ENCODE assay signal across 12 mouse cellular contexts in genomic region chr11:4760438-4760837, GRCm38 (mm10). TPM values are rescaled to one million over a fixed set of nuclear protein-coding genes. Genes with fewer than 3 reads are reported as not detected.
DNase-seq lines count a peak whose midpoint lies in the region; ATAC-seq and TF ChIP-seq lines count a peak whose summit lies in the region.
"Had no signal": no experiment of that assay in that cellular context is flagged by ENCODE, and none has a peak within 500 bp of the region (broad histone marks: within the 10 kb centered on the region; RNA-seq: fewer than 3 reads in every experiment).

No protein-coding gene starts in this region.

- no peak for TF ChIP-seq POLR2A in heart, adult 2 months (IDR thresholded peaks at IDR 0.05; ENCODE audit: insufficient read depth, low read depth, low read length)
- TF ChIP-seq POLR2A in kidney, adult 2 months (IDR thresholded peaks at IDR 0.05; ENCODE audit: low read depth, low read length) = no peak

- H3K79me2 ChIP-seq in heart, adult 2 months (replicated peaks; ENCODE audit: control insufficient read depth, insufficient read depth, low read length) = no peaks in the 10 kb centered on the region

- WGBS in heart, adult 2 months = 12% methylated on average over 4 of the region's 4 CpGs
- WGBS in heart, embryonic 12.5 days = 8% methylated on average over 4 of the region's 4 CpGs
- WGBS in neural tube, embryonic 13.5 days = 10% methylated on average over 4 of the region's 4 CpGs
- 26% methylated on average over 4 of the region's 4 CpGs for WGBS in kidney, adult 2 months
- WGBS in neural tube, embryonic 15.5 days = 11% methylated on average over 4 of the region's 4 CpGs

- H3K4me2 ChIP-seq in heart, embryonic 12.5 days = no peak overlapping the region
- no peak overlapping the region for H3K4me2 ChIP-seq in neural tube, embryonic 13.5 days
- H3K4me2 ChIP-seq in neural tube, embryonic 15.5 days = no peak overlapping the region
- H3K4me2 ChIP-seq: forebrain, embryonic 12.5 days; heart, embryonic 13.5 days had no signal

- no peaks in the 10 kb centered on the region for H3K9me3 ChIP-seq in heart, embryonic 12.5 days (replicated peaks)
- no peaks in the 10 kb centered on the region for H3K9me3 ChIP-seq in neural tube, embryonic 13.5 days
- H3K9me3 ChIP-seq in neural tube, embryonic 15.5 days (replicated peaks) = no peaks in the 10 kb centered on the region
- H3K9me3 ChIP-seq: forebrain, embryonic 12.5 days; heart, embryonic 13.5 days had no signal

- DNase-seq in heart, adult 2 months = peak; percentile 42 to 49
- no peak for DNase-seq in neural tube, embryonic 10.5 days (ENCODE audit: extremely low spot score, low spot score)
- peak; percentile 30 for DNase-seq in kidney, adult 2 months
- no peak for DNase-seq in right cerebral cortex, postnatal 25 days
- DNase-seq in thymus, adult 18-20 months = no peak
- DNase-seq: embryo, embryonic 11 days had no signal

- TF ChIP-seq CTCF in heart, adult 2 months (IDR thresholded peaks at IDR 0.05) = no peak
- no peak for TF ChIP-seq CTCF in kidney, adult 2 months (conservative IDR thresholded peaks at IDR 0.05; ENCODE audit: insufficient read depth, insufficient read length, low read depth, low read length)

- TF ChIP-seq EP300 in heart, adult 2 months (IDR thresholded peaks at IDR 0.05; ENCODE audit: insufficient read depth, low read depth, low read length) = no peak

- no peaks in the 10 kb centered on the region for H3K4me1 ChIP-seq in heart, adult 2 months (ENCODE audit: control insufficient read depth, insufficient read depth, low read length)
- peaks cover 10% of the 10 kb centered on the region for H3K4me1 ChIP-seq in heart, embryonic 12.5 days (replicated peaks)
- H3K4me1 ChIP-seq in neural tube, embryonic 13.5 days (replicated peaks) = peaks cover 52% of the 10 kb centered on the region
- no peaks in the 10 kb centered on the region for H3K4me1 ChIP-seq in kidney, adult 2 months (ENCODE audit: control insufficient read depth, insufficient read depth, low read length)
- peaks cover 37% of the 10 kb centered on the region for H3K4me1 ChIP-seq in neural tube, embryonic 15.5 days

- ATAC-seq in heart, embryonic 12.5 days (ENCODE audit: insufficient number of reproducible peaks, low FRiP score) = no peak
- ATAC-seq in neural tube, embryonic 13.5 days (ENCODE audit: low read depth) = no peak
- no peak for ATAC-seq in neural tube, embryonic 15.5 days (ENCODE audit: low FRiP score)

- H3K27ac ChIP-seq in heart, adult 2 months = no peak overlapping the region
- H3K27ac ChIP-seq in heart, embryonic 12.5 days (ENCODE audit: poor library complexity, severe bottlenecking) = no peak overlapping the region
- peak overlapping the region; percentile 82 for H3K27ac ChIP-seq in neural tube, embryonic 13.5 days (replicated peaks)
- no peak overlapping the region for H3K27ac ChIP-seq in kidney, adult 2 months (ENCODE audit: insufficient read depth, low read depth, low read length)
- H3K27ac ChIP-seq in neural tube, embryonic 15.5 days (replicated peaks) = 0 out of 2 replicates have a peak overlapping the region, but pooled peaks have one; percentile 15
- H3K27ac ChIP-seq: forebrain, embryonic 12.5 days; heart, embryonic 13.5 days had no signal

- H3K9ac ChIP-seq in heart, adult 2 months (ENCODE audit: low read depth, low read length) = no peak overlapping the region
- H3K9ac ChIP-seq in heart, embryonic 12.5 days = no peak overlapping the region
- H3K9ac ChIP-seq in neural tube, embryonic 13.5 days = 0 out of 2 replicates have a peak overlapping the region, but pooled peaks have one; percentile 26
- H3K9ac ChIP-seq in neural tube, embryonic 15.5 days (replicated peaks) = no peak overlapping the region
- H3K9ac ChIP-seq: forebrain, embryonic 12.5 days; heart, embryonic 13.5 days had no signal

- intact Hi-C loops in heart, adult 2 months (cut with DNase I) = no loop called here

- H3K36me3 ChIP-seq in heart, adult 2 months (ENCODE audit: control insufficient read depth, insufficient read depth, low read length) = no peaks in the 10 kb centered on the region
- no peaks in the 10 kb centered on the region for H3K36me3 ChIP-seq in heart, embryonic 12.5 days
- no peaks in the 10 kb centered on the region for H3K36me3 ChIP-seq in neural tube, embryonic 13.5 days
- H3K36me3 ChIP-seq in kidney, adult 2 months (ENCODE audit: control insufficient read depth, insufficient read depth, low read length) = no peaks in the 10 kb centered on the region
- H3K36me3 ChIP-seq in neural tube, embryonic 15.5 days = no peaks in the 10 kb centered on the region
- H3K36me3 ChIP-seq: forebrain, embryonic 12.5 days; heart, embryonic 13.5 days had no signal

- no peak overlapping the region for H3K4me3 ChIP-seq in heart, adult 2 months
- no peak overlapping the region for H3K4me3 ChIP-seq in heart, embryonic 12.5 days
- H3K4me3 ChIP-seq in neural tube, embryonic 13.5 days = no peak overlapping the region
- no peak overlapping the region for H3K4me3 ChIP-seq in kidney, adult 2 months (ENCODE audit: insufficient read depth, low read depth, low read length)
- H3K4me3 ChIP-seq in neural tube, embryonic 15.5 days (replicated peaks) = no peak overlapping the region
- H3K4me3 ChIP-seq: forebrain, embryonic 12.5 days; heart, embryonic 13.5 days had no signal

- no peaks in the 10 kb centered on the region; the same call in 1 of the 2 replicates for H3K27me3 ChIP-seq in heart, adult 2 months (ENCODE audit: control insufficient read depth, insufficient read depth, low read length)
- H3K27me3 ChIP-seq in heart, embryonic 12.5 days (replicated peaks) = peaks cover 52% of the 10 kb centered on the region
- no peaks in the 10 kb centered on the region for H3K27me3 ChIP-seq in neural tube, embryonic 13.5 days
- no peaks in the 10 kb centered on the region for H3K27me3 ChIP-seq in kidney, adult 2 months (replicated peaks; ENCODE audit: control insufficient read depth, insufficient read depth, low read length)
- no peaks in the 10 kb centered on the region for H3K27me3 ChIP-seq in neural tube, embryonic 15.5 days (replicated peaks)

RNA-seq across cellular contexts. Expression of gene Cabp7, which starts 13.9 kb away (rescaled TPM):
- total RNA-seq in heart, adult 2 months (2021) = not detected
- not detected in 2 replicates for polyA plus RNA-seq in heart, adult 2 months (2012; rRNA removed)
- polyA plus RNA-seq in heart, embryonic 12.5 days (2016; fragmentation: Nextera tagmentation; extraction: Ambion mirVana) = 0.15 and 0.18 TPM in 2 replicates
- polyA plus RNA-seq in neural tube, embryonic 13.5 days (2015; fragmentation: Nextera tagmentation; extraction: Ambion mirVana) = 2.7 and 3.3 TPM in 2 replicates
- not detected in 2 replicates for polyA plus RNA-seq in kidney, adult 2 months (2012; rRNA removed)
- 2.9 and 4.2 TPM in 2 replicates for polyA plus RNA-seq in neural tube, embryonic 15.5 days (2015; fragmentation: Nextera tagmentation; extraction: Ambion mirVana)
- total RNA-seq: liver, adult 2 months had no signal
- polyA plus RNA-seq: heart, embryonic 13.5 days; liver, adult 2 months had no signal

RNA-seq across cellular contexts. Expression of gene Zmat5, which starts 56.0 kb away (rescaled TPM):
- total RNA-seq in heart, adult 2 months (2021) = 10 to 100 TPM; 22.2 to 26.3 TPM
- polyA plus RNA-seq in heart, adult 2 months (2012; rRNA removed) = 32.1 and 36.2 TPM in 2 replicates
- 48.1 and 53.6 TPM in 2 replicates for polyA plus RNA-seq in heart, embryonic 12.5 days (2016; fragmentation: Nextera tagmentation; extraction: Ambion mirVana)
- polyA plus RNA-seq in neural tube, embryonic 13.5 days (2015; fragmentation: Nextera tagmentation; extraction: Ambion mirVana) = 61.5 and 72.6 TPM in 2 replicates
- polyA plus RNA-seq in kidney, adult 2 months (2012; rRNA removed) = 62.6 and 65.1 TPM in 2 replicates
- polyA plus RNA-seq in neural tube, embryonic 15.5 days (2015; fragmentation: Nextera tagmentation; extraction: Ambion mirVana) = 60.9 and 65.3 TPM in 2 replicates

RNA-seq across cellular contexts. Expression of gene Uqcr10, which starts 56.3 kb away (rescaled TPM):
- 1,000 to 10,000 TPM; 1,404 to 1,617 TPM for total RNA-seq in heart, adult 2 months (2021)
- polyA plus RNA-seq in heart, adult 2 months (2012; rRNA removed) = 2,007 and 2,149 TPM in 2 replicates
- polyA plus RNA-seq in heart, embryonic 12.5 days (2016; fragmentation: Nextera tagmentation; extraction: Ambion mirVana) = 1,618 and 1,621 TPM in 2 replicates
- 595 and 628 TPM in 2 replicates for polyA plus RNA-seq in neural tube, embryonic 13.5 days (2015; fragmentation: Nextera tagmentation; extraction: Ambion mirVana)
- 2,120 and 2,704 TPM in 2 replicates for polyA plus RNA-seq in kidney, adult 2 months (2012; rRNA removed)
- 722 and 793 TPM in 2 replicates for polyA plus RNA-seq in neural tube, embryonic 15.5 days (2015; fragmentation: Nextera tagmentation; extraction: Ambion mirVana)

Comparison
In these comparisons a context has a peak if more than half of its experiments do, and no peak if none do; other contexts are left out.
1. DNase-seq: peak in heart, adult 2 months (2 of 2) and kidney, adult 2 months (single experiment); none in neural tube, embryonic 10.5 days (single experiment), right cerebral cortex, postnatal 25 days (single experiment) and thymus, adult 18-20 months (0 of 2).
2. H3K27ac ChIP-seq: peak in neural tube, embryonic 13.5 days (single experiment) and neural tube, embryonic 15.5 days (single experiment); none in heart, adult 2 months (single experiment), heart, embryonic 12.5 days (single experiment) and kidney, adult 2 months (single experiment).